Comparison of ENCODE assay signal across 29 mouse cellular contexts in genomic region chr8:120119931-120120330, GRCm38 (mm10). TPM values are rescaled to one million over a fixed set of nuclear protein-coding genes. Genes with fewer than 3 reads are reported as not detected.
DNase-seq lines count a peak whose midpoint lies in the region; ATAC-seq and TF ChIP-seq lines count a peak whose summit lies in the region.
"Had no signal": no experiment of that assay in that cellular context is flagged by ENCODE, and none has a peak within 500 bp of the region (broad histone marks: within the 10 kb centered on the region; RNA-seq: fewer than 3 reads in every experiment).

No protein-coding gene starts in this region.

- H3K36me3 ChIP-seq in heart, adult 2 months (ENCODE audit: control insufficient read depth, insufficient read depth, low read length) = no peaks in the 10 kb centered on the region
- no peaks in the 10 kb centered on the region for H3K36me3 ChIP-seq in heart, embryonic 15.5 days
- peaks cover 3% of the 10 kb centered on the region; the same call in 1 of the 2 replicates for H3K36me3 ChIP-seq in midbrain, embryonic 10.5 days
- no peaks in the 10 kb centered on the region for H3K36me3 ChIP-seq in midbrain, embryonic 16.5 days (ENCODE audit: control insufficient read depth, insufficient read depth, low read length)
- H3K36me3 ChIP-seq: embryonic facial prominence, embryonic 13.5 days; forebrain, embryonic 12.5 days; hindbrain, embryonic 12.5 days; liver, embryonic 13.5 days; neural tube, embryonic 15.5 days had no signal

- intact Hi-C loops in heart, adult 2 months (cut with DNase I) = no loop called here
- intact Hi-C loops in heart, postnatal 36 days (cut with DNase I) = no loop called here

- peaks cover 23% of the 10 kb centered on the region for H3K4me1 ChIP-seq in heart, adult 2 months (ENCODE audit: control insufficient read depth, insufficient read depth, low read length)
- H3K4me1 ChIP-seq in heart, embryonic 15.5 days (replicated peaks) = peaks cover 72% of the 10 kb centered on the region
- H3K4me1 ChIP-seq in midbrain, embryonic 10.5 days = peaks cover 25% of the 10 kb centered on the region
- H3K4me1 ChIP-seq in midbrain, embryonic 16.5 days (ENCODE audit: control insufficient read depth, insufficient read depth, low read length) = peaks cover 5% of the 10 kb centered on the region; the same call in 1 of the 2 replicates
- peaks cover 51% of the 10 kb centered on the region for H3K4me1 ChIP-seq in olfactory bulb, adult 2 months (ENCODE audit: control insufficient read depth, insufficient read depth, low read length)
- H3K4me1 ChIP-seq: liver, embryonic 13.5 days had no signal

- peak overlapping the region; percentile 13 for H3K27ac ChIP-seq in heart, adult 2 months
- H3K27ac ChIP-seq in heart, embryonic 15.5 days = peak overlapping the region; percentile 74
- H3K27ac ChIP-seq in midbrain, embryonic 10.5 days (replicated peaks) = 0 out of 2 replicates have a peak overlapping the region, but pooled peaks have one; percentile 30
- H3K27ac ChIP-seq in midbrain, embryonic 16.5 days (ENCODE audit: low read length) = no peak overlapping the region
- peak overlapping the region; percentile 81 for H3K27ac ChIP-seq in olfactory bulb, adult 2 months (ENCODE audit: insufficient read depth, low read depth, low read length)
- H3K27ac ChIP-seq: embryonic facial prominence, embryonic 13.5 days; forebrain, embryonic 12.5 days; hindbrain, embryonic 12.5 days; liver, embryonic 13.5 days; neural tube, embryonic 15.5 days; stomach, postnatal 0 days had no signal

- H3K9me3 ChIP-seq in heart, embryonic 15.5 days (replicated peaks) = no peaks in the 10 kb centered on the region
- no peaks in the 10 kb centered on the region for H3K9me3 ChIP-seq in midbrain, embryonic 10.5 days (replicated peaks)
- no peaks in the 10 kb centered on the region for H3K9me3 ChIP-seq in midbrain, embryonic 16.5 days (replicated peaks; ENCODE audit: control insufficient read depth, low read length, poor library complexity, severe bottlenecking)
- H3K9me3 ChIP-seq: embryonic facial prominence, embryonic 13.5 days; forebrain, embryonic 12.5 days; hindbrain, embryonic 12.5 days; liver, embryonic 13.5 days; neural tube, embryonic 15.5 days had no signal

- ATAC-seq in heart, embryonic 15.5 days (replicated peaks; ENCODE audit: insufficient number of reproducible peaks, insufficient read depth, low FRiP score, low read depth) = no peak; the same call in 1 of the 2 replicates
- no peak for ATAC-seq in midbrain, embryonic 16.5 days

- peak in 1 of 2 experiments; percentile 18 for DNase-seq in heart, adult 2 months
- no peak for DNase-seq in heart, postnatal 36 days
- DNase-seq in heart, adult 8-10 months (ENCODE audit: low spot score) = no peak
- no peak for DNase-seq in midbrain, embryonic 10.5 days (ENCODE audit: low spot score)
- DNase-seq in adipocyte (ENCODE audit: low spot score) = no peak
- DNase-seq: adrenal gland, postnatal 36 days; cerebellum, adult 18-20 months; embryo, embryonic 11 days; gastrocnemius, postnatal 25 days; kidney, adult 18-20 months; kidney, postnatal 4 days; liver, embryonic 13.5 days; lung, adult 2 months; lung, postnatal 14 days; thymus, adult 2 months; thymus, postnatal 4 days had no signal

- WGBS in heart, adult 2 months = 27% methylated on average over 6 of the region's 6 CpGs
- WGBS in heart, embryonic 15.5 days = 23% methylated on average over 6 of the region's 6 CpGs
- 90% methylated on average over 6 of the region's 6 CpGs for WGBS in midbrain, embryonic 10.5 days
- 84% methylated on average over 6 of the region's 6 CpGs for WGBS in midbrain, embryonic 16.5 days
- 30% methylated on average over 6 of the region's 6 CpGs for WGBS in olfactory bulb, adult 2 months

- TF ChIP-seq CTCF in heart, adult 2 months (IDR thresholded peaks at IDR 0.05) = no peak
- TF ChIP-seq CTCF in olfactory bulb, adult 2 months (IDR thresholded peaks at IDR 0.05; ENCODE audit: insufficient read depth, low read depth, low read length) = no peak

- no peak overlapping the region for H3K4me3 ChIP-seq in heart, adult 2 months
- no peak overlapping the region for H3K4me3 ChIP-seq in heart, embryonic 15.5 days
- H3K4me3 ChIP-seq in midbrain, embryonic 10.5 days = no peak overlapping the region
- no peak overlapping the region for H3K4me3 ChIP-seq in midbrain, embryonic 16.5 days (ENCODE audit: low read depth, low read length)
- H3K4me3 ChIP-seq in olfactory bulb, adult 2 months (ENCODE audit: insufficient read depth, low read depth, low read length) = no peak overlapping the region
- H3K4me3 ChIP-seq: embryonic facial prominence, embryonic 13.5 days; erythroblast, embryonic 14.5 days; forebrain, embryonic 12.5 days; hindbrain, embryonic 12.5 days; liver, embryonic 13.5 days; neural tube, embryonic 15.5 days had no signal

- peak overlapping the region; percentile 31 for H3K4me2 ChIP-seq in heart, embryonic 15.5 days
- H3K4me2 ChIP-seq in midbrain, embryonic 16.5 days (ENCODE audit: low read length) = no peak overlapping the region
- H3K4me2 ChIP-seq: embryonic facial prominence, embryonic 13.5 days; forebrain, embryonic 12.5 days; hindbrain, embryonic 12.5 days; liver, embryonic 13.5 days; neural tube, embryonic 15.5 days had no signal

- TF ChIP-seq EP300 in heart, adult 2 months (IDR thresholded peaks at IDR 0.05; ENCODE audit: insufficient read depth, low read depth, low read length) = no peak

- no peaks in the 10 kb centered on the region; the same call in 1 of the 2 replicates for H3K79me2 ChIP-seq in heart, adult 2 months (replicated peaks; ENCODE audit: control insufficient read depth, insufficient read depth, low read length)

- no peak for TF ChIP-seq POLR2A in heart, adult 2 months (IDR thresholded peaks at IDR 0.05; ENCODE audit: insufficient read depth, low read depth, low read length)
- no peak for TF ChIP-seq POLR2A in olfactory bulb, adult 2 months (IDR thresholded peaks at IDR 0.05; ENCODE audit: insufficient read depth, low read depth, low read length)

- 0 out of 2 replicates have a peak overlapping the region, but pooled peaks have one; percentile 26 for H3K9ac ChIP-seq in heart, adult 2 months (ENCODE audit: low read depth, low read length)
- H3K9ac ChIP-seq in heart, embryonic 15.5 days = no peak overlapping the region
- no peak overlapping the region for H3K9ac ChIP-seq in midbrain, embryonic 16.5 days (ENCODE audit: low read depth, low read length)
- H3K9ac ChIP-seq: forebrain, embryonic 12.5 days; hindbrain, embryonic 12.5 days; liver, embryonic 13.5 days; neural tube, embryonic 15.5 days had no signal

- no peaks in the 10 kb centered on the region for H3K27me3 ChIP-seq in heart, adult 2 months (ENCODE audit: control insufficient read depth, insufficient read depth, low read length)
- 0 out of 2 replicates have a peak, but pooled peaks cover 10% of the 10 kb centered on the region for H3K27me3 ChIP-seq in heart, embryonic 15.5 days
- H3K27me3 ChIP-seq in midbrain, embryonic 10.5 days (ENCODE audit: low read depth, poor library complexity, severe bottlenecking) = peaks cover 42% of the 10 kb centered on the region
- no peaks in the 10 kb centered on the region for H3K27me3 ChIP-seq in midbrain, embryonic 16.5 days (ENCODE audit: control insufficient read depth, insufficient read depth, low read depth, low read length)

RNA-seq across cellular contexts. Expression of gene 6430548M08Rik, which starts 6.0 kb away (rescaled TPM):
- total RNA-seq in heart, adult 2 months (2021) = 10 to 100 TPM; 16.1 to 20.0 TPM
- 6.4 and 9.5 TPM in 2 replicates for polyA plus RNA-seq in heart, adult 2 months (2012; rRNA removed)
- 10 to 100 TPM; 13.8 to 15.9 TPM for total RNA-seq in heart, postnatal 36 days (2021)
- polyA plus RNA-seq in heart, embryonic 15.5 days (2015; fragmentation: Nextera tagmentation; extraction: Ambion mirVana) = 6.6 and 8.3 TPM in 2 replicates
- total RNA-seq in heart, adult 8-10 months (2022) = 10 to 100 TPM; 17.5 to 27.7 (median 22.0) TPM
- 5.8 and 11.0 TPM in 2 replicates for polyA plus RNA-seq in midbrain, embryonic 10.5 days (2016; fragmentation: Nextera tagmentation; extraction: Ambion mirVana)
- polyA plus RNA-seq in midbrain, embryonic 16.5 days (2015; fragmentation: Nextera tagmentation; extraction: Ambion mirVana) = 37.1 and 40.2 TPM in 2 replicates
- polyA plus RNA-seq in olfactory bulb, adult 2 months (2012; ENCODE audit: insufficient read depth, insufficient read length, low replicate concordance, missing spikeins) = 253 and 540 TPM in 2 replicates

RNA-seq across cellular contexts. Expression of gene Zdhhc7, which starts 18.6 kb away (rescaled TPM):
- total RNA-seq in heart, adult 2 months (2021) = 10 to 100 TPM; 34.2 to 35.4 TPM
- polyA plus RNA-seq in heart, adult 2 months (2012; rRNA removed) = 48.5 and 70.6 TPM in 2 replicates
- 10 to 100 TPM; 30.5 to 31.1 TPM for total RNA-seq in heart, postnatal 36 days (2021)
- 30.7 and 38.6 TPM in 2 replicates for polyA plus RNA-seq in heart, embryonic 15.5 days (2015; fragmentation: Nextera tagmentation; extraction: Ambion mirVana)
- total RNA-seq in heart, adult 8-10 months (2022) = 10 to 100 TPM; 33.5 to 40.0 (median 34.3) TPM
- 34.5 and 38.4 TPM in 2 replicates for polyA plus RNA-seq in midbrain, embryonic 10.5 days (2016; fragmentation: Nextera tagmentation; extraction: Ambion mirVana)
- 27.8 and 29.5 TPM in 2 replicates for polyA plus RNA-seq in midbrain, embryonic 16.5 days (2015; fragmentation: Nextera tagmentation; extraction: Ambion mirVana)
- not detected in 2 replicates for polyA plus RNA-seq in olfactory bulb, adult 2 months (2012; ENCODE audit: insufficient read depth, insufficient read length, low replicate concordance, missing spikeins)

RNA-seq across cellular contexts. Expression of gene Fam92b, which starts 57.3 kb away (rescaled TPM):
- not detected for total RNA-seq in heart, adult 2 months (2021)
- polyA plus RNA-seq in heart, adult 2 months (2012; rRNA removed) = 1.0 TPM in 1 of 2 replicates, not detected in the other
- not detected for total RNA-seq in heart, postnatal 36 days (2021)
- polyA plus RNA-seq in heart, embryonic 15.5 days (2015; fragmentation: Nextera tagmentation; extraction: Ambion mirVana) = 0.36 and 0.38 TPM in 2 replicates
- total RNA-seq in heart, adult 8-10 months (2022) = not detected
- polyA plus RNA-seq in midbrain, embryonic 10.5 days (2016; fragmentation: Nextera tagmentation; extraction: Ambion mirVana) = 2.6 and 3.3 TPM in 2 replicates
- polyA plus RNA-seq in midbrain, embryonic 16.5 days (2015; fragmentation: Nextera tagmentation; extraction: Ambion mirVana) = 2.1 and 2.4 TPM in 2 replicates
- not detected in 2 replicates for polyA plus RNA-seq in olfactory bulb, adult 2 months (2012; ENCODE audit: insufficient read depth, insufficient read length, low replicate concordance, missing spikeins)
- total RNA-seq: ES-E14; gastrocnemius, postnatal 25 days; megakaryocyte progenitor cell, adult 5-6 weeks had no signal
- polyA plus RNA-seq: erythroblast, embryonic 14.5 days; limb, embryonic 14.5 days; liver, embryonic 13.5 days; small intestine, adult 2 months had no signal

Comparison
In these comparisons a context has a peak if more than half of its experiments do, and no peak if none do; other contexts are left out.
1. RNA of gene Zdhhc7, which starts 18.6 kb away (polyA plus RNA-seq): 48.5 to 70.6 TPM in heart, adult 2 months, 34.5 to 38.4 TPM in midbrain, embryonic 10.5 days, 30.7 to 38.6 TPM in heart, embryonic 15.5 days and 27.8 to 29.5 TPM in midbrain, embryonic 16.5 days; not detected in olfactory bulb, adult 2 months; every median in the first group is over 10 times any median in the second.